Mouse (Mus musculus) c-Kit-negative CD71-positive TER-119-positive erythroid progenitor cells, embryonic 14.5 days (primary cell): ENCODE results near the gene Ppt2.

Experiments used
- DNase-seq: peaks from one replicate; pipeline ENCODE4 v3.0.0-alpha.2; 2013; ENCODE audit warnings: low read depth, low spot score

The Ppt2 gene

GRCm38 (mm10) chr17:34627943-34628643 is at the start of gene Ppt2:
Gene Ppt2, minus strand, starts transcription at chr17:34628510.
- DNase-seq: no peak

GRCm38 (mm10) chr17:34676671-34677070 is 48.4 kb upstream of the Ppt2 start:
- DNase-seq: no peak

- DNase-seq: no peak
Measured at GRCm38 (mm10) chr17:34676093-34676460, 47.8 kb upstream of the Ppt2 start.

DNA sequence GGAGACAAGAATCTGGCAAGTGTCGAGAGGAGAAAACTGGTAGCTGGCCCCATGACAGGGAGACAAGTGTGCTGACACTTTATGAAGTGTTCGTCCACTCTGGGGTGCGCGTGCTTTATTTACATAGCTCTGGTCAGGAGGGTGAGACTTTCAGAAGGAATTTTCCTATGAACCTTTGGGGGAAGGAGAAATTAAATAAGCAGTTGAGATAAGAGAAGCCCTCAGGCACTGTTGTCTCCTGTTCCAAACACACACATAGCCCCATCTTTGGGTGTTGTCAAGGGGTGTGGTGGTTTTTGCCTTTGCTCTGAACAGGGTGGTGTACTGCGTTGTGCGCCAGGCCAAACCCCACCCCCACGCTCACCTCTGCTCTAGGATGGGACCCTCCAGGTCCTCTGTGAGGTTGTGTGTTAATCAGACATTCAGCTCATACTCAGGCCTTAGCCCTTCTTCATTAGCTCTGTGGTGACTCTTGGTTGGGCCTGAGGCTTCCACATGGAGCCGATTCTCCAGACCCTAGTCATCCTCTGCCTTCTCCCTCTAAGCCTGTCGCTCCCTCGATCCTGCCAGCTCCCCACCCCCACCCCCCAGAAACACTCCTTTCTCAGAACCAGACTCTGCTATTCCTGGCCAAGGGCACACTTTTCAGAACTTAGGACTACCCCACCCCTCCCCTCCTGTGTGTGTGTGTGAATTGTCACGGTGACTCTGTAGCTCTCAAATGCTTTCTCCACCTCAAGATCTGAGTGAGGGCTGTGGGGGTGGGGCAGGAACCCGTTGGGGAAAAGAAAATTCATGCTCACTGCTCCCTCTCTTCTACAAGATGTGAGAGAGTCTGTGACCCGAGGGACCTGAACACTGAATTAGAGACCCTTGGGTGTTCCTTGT is 47.1 kb upstream of the Ppt2 start:
- DNase-seq: no peak

DNA sequence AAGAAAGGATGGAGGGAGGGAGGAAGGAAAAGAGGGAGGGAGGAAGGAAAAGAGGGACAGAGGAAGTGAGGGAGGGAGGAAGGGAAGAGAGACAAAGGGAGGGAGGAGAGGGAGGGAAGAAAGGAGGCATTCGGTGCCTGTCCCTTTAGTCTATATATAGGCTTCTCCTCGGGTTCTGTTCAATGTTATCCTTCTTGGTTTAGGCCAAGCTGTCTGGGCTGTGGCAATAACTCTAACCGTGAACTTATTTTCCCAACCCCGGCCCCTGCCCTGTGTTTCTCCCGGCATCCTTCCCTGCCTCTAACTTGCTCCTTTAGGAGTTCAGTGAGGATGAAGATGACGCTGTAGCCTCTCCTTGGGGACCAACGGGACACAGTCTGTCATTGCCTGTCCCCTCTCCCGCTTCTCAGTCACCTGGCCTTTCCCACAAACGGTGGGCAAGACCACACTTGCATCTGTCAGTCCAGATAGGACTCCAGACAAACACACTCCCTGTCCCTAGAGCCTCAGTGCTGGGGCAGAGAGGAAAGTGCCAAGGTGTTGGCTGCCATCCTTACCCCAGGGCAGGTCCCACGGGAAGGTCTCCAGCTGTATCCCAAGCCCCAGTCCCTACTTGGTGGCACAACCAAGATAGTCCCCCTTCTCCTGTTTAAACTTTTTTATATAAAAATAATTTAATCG is 46.4 kb upstream of the Ppt2 start:
- no peak for DNase-seq

DNA sequence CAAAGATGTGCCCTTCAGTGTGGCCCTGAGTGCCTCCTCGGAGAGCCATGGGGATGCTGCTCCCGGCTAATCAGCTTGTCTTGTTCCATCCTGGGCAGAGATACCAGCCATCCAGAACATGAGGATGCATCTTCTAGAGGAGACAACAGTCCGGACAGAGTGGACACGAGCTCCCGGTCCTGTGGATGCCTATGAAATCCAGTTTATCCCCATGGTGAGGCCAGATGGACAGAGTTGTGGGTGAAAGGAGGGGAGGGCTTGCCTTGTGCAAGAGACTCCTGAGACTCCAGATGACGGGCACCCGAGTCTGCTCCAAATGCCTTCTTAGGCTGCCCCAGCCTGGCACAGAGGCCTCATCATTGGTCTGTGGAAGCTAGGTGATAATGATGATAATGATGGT is 44.8 kb upstream of the Ppt2 start:
- no peak for DNase-seq

- no peak for DNase-seq
Measured at GRCm38 (mm10) chr17:34672246-34672792, 44.0 kb upstream of the Ppt2 start.

GRCm38 (mm10) chr17:34671151-34672066 is 43.1 kb upstream of the Ppt2 start:
- DNase-seq: no peak

GRCm38 (mm10) chr17:34670235-34670634 is 41.9 kb upstream of the Ppt2 start, which contains the start of gene Tnxb:
Gene Tnxb, plus strand, starts transcription at chr17:34670535.
- DNase-seq: no peak

- DNase-seq: no peak
Measured at GRCm38 (mm10) chr17:34664472-34664871, 36.2 kb upstream of the Ppt2 start.

DNA sequence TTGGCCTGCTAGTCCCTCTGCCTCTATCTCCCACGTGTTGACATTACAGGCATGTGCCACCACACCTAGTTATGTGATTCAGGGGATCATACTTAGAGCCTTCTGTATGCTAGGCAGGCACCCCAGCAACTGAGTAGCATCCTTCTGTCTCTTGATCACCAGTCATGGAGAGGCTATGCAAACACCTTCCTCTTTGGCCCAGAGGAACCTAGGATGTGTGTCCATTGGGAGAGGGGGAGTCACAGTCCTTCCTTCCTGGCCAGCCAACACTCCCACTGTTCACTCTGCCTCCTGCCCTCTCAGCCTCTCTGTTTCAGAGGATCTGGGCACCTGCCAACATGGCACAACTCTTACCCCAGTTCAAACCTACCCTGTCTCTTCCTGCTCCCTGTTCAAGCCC is 35.2 kb upstream of the Ppt2 start:
- no peak for DNase-seq

DNA sequence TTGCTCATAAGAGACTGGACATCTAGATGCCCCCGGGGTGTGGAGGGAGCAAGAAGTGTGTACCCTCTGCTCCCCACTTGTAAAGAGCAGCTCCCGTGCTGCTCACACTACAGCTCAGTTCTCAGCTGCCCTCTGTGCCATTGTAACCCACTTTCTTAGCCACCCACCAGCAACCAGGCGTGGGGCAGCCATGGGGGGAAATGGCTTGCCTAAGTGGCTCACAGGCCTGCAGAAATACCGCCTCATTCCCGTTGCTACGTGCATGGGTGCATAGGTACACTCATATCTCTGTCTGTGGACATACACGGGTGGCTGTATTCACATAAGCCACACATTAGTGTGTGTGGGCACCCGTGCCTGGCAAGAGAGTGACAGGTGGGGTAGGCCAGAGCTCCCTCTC is 34.7 kb upstream of the Ppt2 start:
- DNase-seq: no peak

GRCm38 (mm10) chr17:34662468-34662867 is 34.2 kb upstream of the Ppt2 start:
- DNase-seq: no peak

DNA sequence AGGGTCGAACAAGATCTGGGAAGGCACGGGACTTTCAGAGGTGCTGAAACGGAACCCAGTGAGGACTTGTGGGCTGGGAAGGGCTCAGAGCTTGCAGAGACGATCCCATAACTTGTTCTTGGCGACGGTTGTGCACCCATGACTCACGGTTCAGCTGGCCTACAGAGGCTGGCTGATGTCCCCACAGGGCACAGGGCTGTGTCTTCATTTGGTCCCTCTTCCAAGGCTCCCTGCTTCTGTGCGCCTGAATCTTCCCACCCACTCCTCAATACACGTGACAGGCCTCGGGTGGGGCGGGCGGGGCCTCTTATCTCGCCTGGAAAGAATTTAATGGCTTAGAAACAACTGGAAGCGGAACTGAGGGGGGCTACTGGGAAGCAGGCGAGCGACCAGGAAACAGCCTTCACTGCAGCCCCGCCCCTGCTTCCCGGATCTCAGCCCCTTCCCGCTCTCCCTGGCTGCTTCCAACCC is 32.8 kb upstream of the Ppt2 start:
- no peak for DNase-seq

- DNase-seq: no peak
Measured at GRCm38 (mm10) chr17:34660259-34660820, 32.0 kb upstream of the Ppt2 start.

DNA sequence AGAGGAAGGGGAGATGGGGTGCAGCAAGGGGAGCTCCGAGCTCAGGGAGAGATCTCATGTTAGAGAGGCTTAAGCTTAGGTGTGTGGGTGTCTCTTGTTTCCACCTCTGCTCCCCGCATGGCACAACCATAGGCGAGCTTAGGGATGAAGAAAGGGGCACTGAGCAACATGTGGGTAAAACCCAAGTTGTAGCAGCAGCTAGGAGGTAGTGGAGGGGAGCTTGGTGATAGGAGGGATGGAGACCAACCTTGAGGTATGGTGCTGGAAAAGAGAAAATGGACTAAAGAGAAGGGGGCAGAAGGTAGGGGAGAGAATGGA is 31.5 kb upstream of the Ppt2 start:
- no peak for DNase-seq

GRCm38 (mm10) chr17:34659181-34659896 is 31.0 kb upstream of the Ppt2 start:
- no peak for DNase-seq

DNA sequence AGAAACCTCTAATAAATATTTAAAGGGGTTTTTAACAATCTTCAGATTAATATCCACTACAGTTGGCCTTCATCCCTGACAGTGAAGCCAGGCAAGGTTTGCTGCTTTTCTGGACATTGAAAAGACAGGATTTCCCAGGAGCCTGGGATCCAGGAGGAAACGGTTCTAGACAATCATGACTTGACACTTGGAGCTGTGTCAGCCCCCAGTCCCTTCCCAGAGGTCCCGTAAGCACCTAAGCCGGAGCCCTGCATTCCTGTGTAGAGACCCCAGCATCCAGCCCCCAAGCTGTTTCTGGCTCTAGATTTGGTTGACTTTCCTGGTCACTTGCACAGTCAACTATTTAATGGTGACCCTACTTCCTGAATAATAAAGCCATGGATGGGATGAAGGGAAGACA is 30.3 kb upstream of the Ppt2 start:
- no peak for DNase-seq

DNA sequence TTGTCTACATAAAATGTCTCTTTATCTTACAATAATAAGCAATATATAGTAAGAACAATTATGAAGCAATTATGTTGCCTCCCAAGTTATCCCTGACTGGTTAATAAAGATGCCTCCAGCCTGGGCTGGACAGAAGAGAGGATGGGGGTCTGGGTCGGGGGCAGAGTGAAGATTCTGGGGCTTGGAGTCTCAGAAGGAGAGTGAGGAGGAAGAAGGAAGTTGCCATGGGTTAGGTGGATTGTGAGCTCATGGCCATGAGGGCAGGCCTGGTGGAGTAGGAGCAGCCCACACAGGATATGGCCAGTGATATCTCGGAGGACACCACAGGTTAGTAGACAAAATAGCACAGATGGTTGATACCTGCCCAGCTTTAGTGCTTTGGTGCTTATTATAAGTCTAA is 29.8 kb upstream of the Ppt2 start:
- no peak for DNase-seq

DNA sequence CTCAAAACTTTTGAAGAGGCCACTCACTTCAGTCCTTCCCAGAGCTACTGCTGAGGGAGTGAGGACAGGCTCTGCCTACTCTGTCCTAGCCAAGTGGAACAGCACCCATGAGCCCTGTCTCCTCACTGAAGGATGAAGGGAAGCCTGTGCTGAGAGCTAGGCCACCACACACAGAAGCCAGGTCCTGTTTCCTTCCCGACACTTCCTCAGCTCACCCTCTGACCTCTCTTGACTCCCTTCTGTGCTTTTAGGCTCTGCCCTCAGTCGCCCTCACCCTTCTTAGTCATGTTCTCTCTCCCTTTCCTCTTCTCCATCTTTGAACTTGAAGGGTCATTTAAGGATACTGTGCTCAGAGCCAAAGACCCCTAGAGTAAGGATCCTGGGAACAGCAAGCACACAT is 29.0 kb upstream of the Ppt2 start:
- DNase-seq: no peak
